Mouse (Mus musculus) cerebellum, postnatal 36 days (tissue): ENCODE results near the gene Ifngr2.
"Not testable (repeated sequence)": the region's sequence is repeated elsewhere in the genome, so short reads cannot be mapped to it uniquely, and the experiment has no call there.

ENCODE experiments used
- DNase-seq, 2 experiments: peaks; one replicate each; pipeline ENCODE4 v3.0.0; 2021 to 2022; ENCODE audit warnings: mixed read lengths in 2 of 2

Ifngr2 gene

GRCm38 (mm10) chr16:91546836-91547741 lies at the start of gene Ifngr2:
TSS of gene Ifngr2 (plus strand) at chr16:91547072.
- peak; percentile 60 to 68 for DNase-seq

- no peak for DNase-seq
Measured at GRCm38 (mm10) chr16:91498041-91498440, 48.8 kb upstream of the Ifngr2 start.

- peak; percentile 24 to 34 for DNase-seq
Measured at GRCm38 (mm10) chr16:91504701-91505100, 42.2 kb upstream of the Ifngr2 start.

GRCm38 (mm10) chr16:91505116-91505601 lies 41.7 kb upstream of the Ifngr2 start:
- DNase-seq = peak; percentile 55

DNA sequence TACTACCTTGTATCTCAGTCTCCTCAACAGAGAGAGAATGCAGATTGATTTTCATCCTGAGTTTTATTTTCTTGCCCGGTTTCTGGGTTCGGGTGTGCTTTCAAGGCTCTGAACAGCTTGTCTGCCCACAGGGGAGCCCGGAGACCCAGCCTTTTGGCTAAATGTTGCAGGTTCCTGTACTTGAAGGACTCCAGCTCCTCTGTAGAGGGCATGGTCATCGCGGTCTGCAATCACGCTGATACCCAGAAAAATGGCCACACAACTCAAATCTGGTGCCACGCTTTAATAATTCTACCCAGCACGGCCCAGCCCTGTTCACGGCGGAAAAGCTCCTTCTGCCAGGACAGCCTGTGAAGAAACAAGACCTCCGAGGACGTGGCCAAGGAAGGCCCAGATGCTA lies 40.5 kb upstream of the Ifngr2 start:
- peak in 1 of 2 experiments; percentile 15 for DNase-seq

GRCm38 (mm10) chr16:91512161-91512787 lies 34.6 kb upstream of the Ifngr2 start:
- peak; percentile 81 to 88 for DNase-seq

GRCm38 (mm10) chr16:91513099-91513498 lies 33.8 kb upstream of the Ifngr2 start:
- DNase-seq = no peak

DNA sequence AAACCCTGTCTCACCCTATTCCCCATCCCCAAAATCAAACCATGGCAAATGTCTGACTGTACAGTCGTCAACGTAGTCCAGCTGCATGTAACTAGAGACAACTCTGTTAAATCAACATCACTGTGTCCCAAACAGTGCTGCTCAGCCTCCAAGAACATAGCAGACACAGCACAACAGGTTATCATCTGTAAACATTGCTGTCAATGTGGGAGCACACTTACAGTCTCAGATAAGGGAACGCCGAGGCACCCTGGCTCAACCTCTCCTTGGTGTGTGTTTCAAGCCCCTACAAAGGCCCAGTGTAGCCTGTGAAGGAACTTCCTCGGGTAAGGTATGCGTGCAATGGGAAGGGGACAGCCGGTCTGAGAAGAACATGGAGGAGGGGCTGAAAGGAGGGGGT lies 29.9 kb upstream of the Ifngr2 start:
- DNase-seq = no peak

GRCm38 (mm10) chr16:91522040-91522439 lies 24.8 kb upstream of the Ifngr2 start:
- DNase-seq = no peak

DNA sequence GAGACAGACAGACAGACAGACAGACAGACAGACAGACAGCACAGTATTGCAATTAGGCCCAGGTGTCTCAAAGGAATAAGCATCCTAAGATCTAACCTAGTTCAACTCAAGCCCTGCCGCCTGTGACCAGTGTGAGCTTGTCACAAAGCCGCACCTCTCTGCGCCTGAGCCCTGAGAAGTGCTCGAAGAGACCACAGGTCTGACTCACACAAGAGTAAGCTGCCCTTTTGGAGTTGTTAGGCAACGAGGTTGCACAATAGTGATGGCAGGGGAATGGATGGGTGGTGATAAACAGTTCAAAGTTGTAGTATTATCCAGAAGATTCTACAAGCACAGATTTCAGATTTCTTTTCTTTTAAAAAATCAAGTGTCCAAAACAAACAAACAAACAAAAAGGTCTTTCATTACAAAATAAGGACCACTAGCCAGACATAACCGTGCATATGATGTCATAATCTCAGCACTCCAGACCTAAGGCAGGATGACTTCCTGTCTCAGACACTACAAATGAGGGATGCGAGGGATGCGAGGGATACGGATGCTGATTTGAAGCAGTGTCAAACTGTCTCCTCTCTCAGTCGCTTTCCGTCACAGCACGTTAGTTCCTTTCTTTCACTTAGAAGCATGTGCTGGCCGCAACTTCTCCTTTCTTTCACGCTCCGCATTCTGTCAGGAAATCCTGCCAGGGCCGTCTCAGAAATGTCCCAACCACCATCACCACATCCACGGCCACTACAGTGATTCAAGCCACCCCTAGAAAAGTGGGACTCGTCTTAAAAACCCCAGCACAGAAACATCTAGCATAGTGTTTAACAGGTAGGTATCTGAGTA lies 24.2 kb upstream of the Ifngr2 start:
- no peak for DNase-seq

- DNase-seq = no peak
Measured at GRCm38 (mm10) chr16:91524206-91524605, 22.7 kb upstream of the Ifngr2 start.

GRCm38 (mm10) chr16:91526274-91526673 lies 20.6 kb upstream of the Ifngr2 start:
- DNase-seq = no peak

- no peak for DNase-seq
Measured at GRCm38 (mm10) chr16:91527051-91527450, 19.8 kb upstream of the Ifngr2 start.

DNA sequence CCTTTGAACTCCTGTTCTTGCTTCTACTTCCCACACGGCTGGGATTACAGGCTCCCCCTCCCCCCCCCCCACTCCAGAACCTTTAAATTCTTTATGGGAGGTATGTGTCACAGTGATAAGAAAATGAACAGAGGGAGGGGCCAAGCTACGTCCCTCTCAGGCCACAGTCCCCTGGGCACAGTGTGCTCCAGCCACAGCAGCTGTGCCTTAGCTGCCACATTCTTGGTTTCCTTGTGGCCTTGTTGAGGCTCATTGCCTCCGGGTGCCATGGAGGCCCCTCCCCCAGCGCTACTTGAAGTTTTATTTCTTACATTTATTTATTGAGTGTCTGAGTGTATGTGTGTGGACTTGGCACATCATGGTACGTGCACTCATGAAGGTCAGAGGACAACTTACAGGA lies 19.4 kb upstream of the Ifngr2 start:
- DNase-seq = no peak

- DNase-seq = no peak
Measured at GRCm38 (mm10) chr16:91528578-91528977, 18.3 kb upstream of the Ifngr2 start.

- not testable (repeated sequence) for DNase-seq
Measured at GRCm38 (mm10) chr16:91530830-91531229, 16.0 kb upstream of the Ifngr2 start.

DNA sequence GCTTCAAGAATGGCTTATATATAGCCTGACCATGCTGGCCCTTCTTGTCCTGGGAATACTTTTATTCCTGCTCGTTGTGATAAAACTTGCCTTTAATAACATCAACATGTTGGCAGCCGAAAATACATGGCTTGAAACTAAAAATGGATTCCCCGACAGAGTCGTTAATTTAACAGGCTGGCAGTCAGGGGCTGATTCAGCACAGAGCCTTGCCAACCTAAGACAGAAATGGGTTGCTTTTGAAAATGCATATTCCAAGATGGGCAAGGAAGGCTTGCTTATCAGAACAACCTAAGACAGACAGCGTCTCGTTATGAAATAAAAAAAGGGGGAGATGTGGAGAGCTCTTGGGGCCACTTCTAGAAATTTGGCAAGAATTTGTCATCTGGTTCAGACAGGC lies 15.0 kb upstream of the Ifngr2 start:
- DNase-seq = no peak

GRCm38 (mm10) chr16:91532429-91532828 lies 14.4 kb upstream of the Ifngr2 start:
- DNase-seq = no peak

DNA sequence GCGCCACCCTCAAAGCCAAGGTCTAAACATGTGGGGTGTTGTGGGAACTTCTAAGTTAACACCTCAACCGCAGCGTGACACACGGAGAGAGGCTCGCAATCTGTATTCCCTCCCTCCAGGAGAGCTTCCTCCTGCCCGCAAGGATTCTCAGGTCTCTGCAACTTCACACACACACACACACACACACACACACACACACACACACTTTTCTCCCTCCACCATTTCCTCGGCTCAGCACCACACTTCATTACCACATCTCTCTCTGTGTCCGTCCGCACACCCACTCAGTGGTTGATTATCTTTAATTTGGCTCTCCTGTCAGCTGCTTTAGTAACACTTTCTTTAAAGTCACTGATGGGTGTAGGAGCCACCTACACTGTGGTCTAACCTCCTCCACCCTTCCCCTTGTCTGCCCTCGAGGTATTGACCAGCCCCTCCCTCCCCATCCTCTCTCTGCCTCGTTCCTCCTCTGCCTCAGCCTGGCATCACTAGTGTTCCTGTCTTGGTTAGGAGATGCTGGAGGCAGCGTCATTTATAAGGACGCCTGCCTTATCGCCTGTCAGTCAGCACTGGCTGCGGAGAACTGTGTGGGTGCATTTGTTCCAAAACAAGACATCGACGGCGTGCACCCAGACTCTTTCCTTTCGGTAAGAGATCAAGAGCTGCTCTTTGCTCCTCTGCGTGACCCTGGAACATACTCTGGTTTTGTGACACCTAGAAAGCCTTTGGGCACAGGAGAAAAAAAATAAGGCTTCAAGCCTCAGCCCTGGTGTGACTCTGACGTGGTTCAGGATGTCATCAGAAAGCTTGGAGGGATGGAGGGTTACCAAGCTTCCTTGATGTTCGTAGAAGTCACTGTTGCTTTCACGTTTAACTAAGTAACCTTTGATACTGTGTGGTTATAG lies 13.5 kb upstream of the Ifngr2 start:
- no peak for DNase-seq

GRCm38 (mm10) chr16:91534477-91534876 lies 12.4 kb upstream of the Ifngr2 start:
- peak in 1 of 2 experiments; percentile 28 for DNase-seq

DNA sequence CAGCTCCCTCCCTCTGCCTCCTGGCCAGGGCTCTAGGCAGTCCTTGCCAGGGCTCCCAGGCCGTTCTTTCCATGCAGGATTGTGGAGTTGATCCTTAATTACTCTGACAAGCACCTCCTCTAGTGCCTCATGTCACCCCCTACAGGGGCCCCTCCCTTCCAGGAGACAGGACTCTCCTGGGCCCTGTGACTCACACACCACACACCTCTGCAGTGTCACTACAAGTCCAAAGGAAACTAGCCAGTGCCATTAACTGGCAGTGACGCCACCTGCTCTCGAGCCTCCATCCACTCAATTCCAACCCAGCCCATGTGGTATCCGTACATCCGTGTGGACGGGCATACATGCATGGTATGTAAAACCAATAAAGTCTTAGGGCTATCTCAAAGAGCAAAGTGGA lies 12.0 kb upstream of the Ifngr2 start:
- DNase-seq = no peak

GRCm38 (mm10) chr16:91536372-91536771 lies 10.5 kb upstream of the Ifngr2 start:
- no peak for DNase-seq
